Mouse (Mus musculus): ENCODE measurements around the gene Dnajc27. TPM values are rescaled to one million over a fixed set of nuclear protein-coding genes. Genes with fewer than 3 reads are reported as not detected.

Gene Dnajc27
- polyA plus RNA-seq (2012; rRNA removed; ENCODE audit: low replicate concordance) = 4.9 and 11.1 TPM in 2 replicates

DNA sequence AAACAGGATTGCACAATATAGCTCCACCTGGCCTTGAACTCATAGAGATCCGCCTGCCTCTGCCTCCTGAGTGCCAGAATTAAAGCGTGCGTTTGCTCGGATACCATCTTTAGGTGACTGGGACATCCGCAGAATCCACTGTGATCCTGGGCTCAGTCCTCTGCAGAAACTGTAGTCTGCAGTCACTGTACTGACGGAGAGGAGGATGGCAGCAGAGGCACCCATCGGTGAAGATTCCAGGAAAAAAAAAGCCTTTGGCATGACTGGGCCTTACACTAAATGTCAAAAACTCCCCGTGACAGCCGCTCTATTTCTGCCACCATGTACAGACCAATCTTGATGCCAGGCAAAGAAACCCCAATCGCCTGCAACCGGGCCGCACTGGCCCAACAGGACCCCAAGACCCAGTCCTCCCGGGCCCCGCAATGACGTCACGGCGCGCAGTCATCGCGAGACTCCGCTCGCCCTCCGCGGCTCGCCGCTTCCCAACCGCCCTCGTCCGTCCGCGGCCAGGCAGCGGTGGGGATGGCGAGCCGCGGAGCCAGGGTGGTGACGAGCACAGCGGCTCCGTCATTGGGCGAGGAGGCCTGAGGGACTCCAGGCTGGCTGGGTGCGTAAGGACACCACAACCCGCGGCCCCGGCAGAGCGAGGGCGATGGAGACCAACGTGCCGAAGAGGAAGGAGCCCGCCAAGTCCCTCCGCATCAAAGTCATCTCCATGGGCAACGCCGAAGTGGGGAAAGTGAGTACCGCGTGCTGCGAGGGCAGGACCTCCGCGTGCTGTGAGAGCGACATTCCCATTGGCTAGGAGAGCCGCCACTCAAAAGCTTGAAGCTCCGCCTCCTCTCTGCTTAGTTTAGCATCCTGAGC, at the start of gene Dnajc27:
Gene Dnajc27, plus strand, starts transcription at position 452 of the 870 bp plus-strand sequence.

GRCm38 (mm10) chr12:4038061-4039041, 44.0 kb upstream of the Dnajc27 start, which contains the start of gene Efr3b:
Gene Efr3b, minus strand, starts transcription at chr12:4038915.

GRCm38 (mm10) chr12:4132941-4133846, 50.8 kb downstream of the Dnajc27 start, which contains the start of gene Adcy3:
Gene Adcy3, plus strand, starts transcription at chr12:4133103.

Other genes starting within 250 kb of the Dnajc27 start
- gene Pomc, start 127.6 kb upstream of the Dnajc27 start, polyA plus RNA-seq (2012; rRNA removed; ENCODE audit: low replicate concordance) = 0.59 and 0.69 TPM in 2 replicates
- gene Efr3b, start 43.7 kb upstream of the Dnajc27 start, polyA plus RNA-seq (2012; rRNA removed; ENCODE audit: low replicate concordance) = 3.6 and 5.9 TPM in 2 replicates
- 17.0 and 17.5 TPM in 2 replicates for gene Adcy3, start 50.5 kb downstream of the Dnajc27 start, polyA plus RNA-seq (2012; rRNA removed; ENCODE audit: low replicate concordance)
- 4.8 and 6.0 TPM in 2 replicates for gene Ptrhd1, start 151.4 kb downstream of the Dnajc27 start, polyA plus RNA-seq (2012; rRNA removed; ENCODE audit: low replicate concordance)
- gene Cenpo, start 151.7 kb downstream of the Dnajc27 start, polyA plus RNA-seq (2012; rRNA removed; ENCODE audit: low replicate concordance) = 9.4 and 12.6 TPM in 2 replicates

Data from subcutaneous adipose tissue, adult 2 months (tissue).